Mouse (Mus musculus): ENCODE measurements around the gene Irak4.

The Irak4 gene

DNA sequence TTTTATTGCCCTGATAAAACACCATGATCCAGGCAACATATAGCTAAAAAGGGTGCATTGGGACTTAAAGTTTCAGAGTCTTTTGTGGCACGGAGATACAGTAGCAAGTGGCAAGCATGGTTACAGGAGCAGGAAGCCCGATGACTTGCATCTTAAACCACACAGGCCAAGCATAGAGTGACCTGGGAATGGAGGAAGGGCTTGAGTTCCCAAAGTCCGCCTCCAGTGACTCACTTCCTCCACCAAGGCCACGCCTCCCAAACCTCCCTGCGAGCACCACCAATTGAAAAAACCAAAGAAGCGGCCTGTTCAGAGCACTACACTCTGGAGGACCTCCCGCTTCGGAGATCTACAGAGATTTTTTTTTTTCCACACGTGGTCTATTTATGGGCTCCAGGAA lies 22.4 kb downstream of the Irak4 start:
- DNase-seq = no peak

DNA sequence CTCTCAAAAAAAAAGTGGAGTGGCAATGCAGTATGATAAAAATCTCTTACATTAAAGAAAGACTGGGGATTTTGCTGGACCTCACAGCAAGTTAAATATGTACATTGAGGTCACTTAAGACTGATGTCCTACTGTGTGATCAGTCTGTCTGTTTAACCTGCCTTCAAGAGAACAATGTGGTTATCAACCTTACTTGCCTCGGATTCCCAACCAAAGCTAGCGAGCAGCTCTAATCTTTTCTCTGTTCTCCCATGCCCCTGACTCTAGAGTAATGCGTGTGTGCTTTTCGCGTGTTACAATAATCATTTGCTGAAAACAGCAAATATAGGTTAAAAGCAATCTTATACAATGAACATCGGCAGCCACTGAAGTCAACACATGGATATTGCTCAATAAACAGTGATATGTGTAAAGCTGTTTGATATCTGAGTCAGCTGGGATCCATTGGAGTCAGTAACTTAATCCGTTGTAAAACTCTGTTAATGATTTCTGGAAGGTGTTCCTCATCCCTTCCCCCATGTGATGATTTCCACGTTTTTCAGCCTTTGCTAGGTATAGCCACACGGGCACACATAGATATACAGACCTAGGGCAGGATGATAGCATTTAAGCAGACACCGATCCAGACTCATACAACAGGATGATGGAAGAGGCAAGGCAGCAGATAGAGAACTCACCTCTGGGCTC lies 25.2 kb downstream of the Irak4 start:
- no peak for DNase-seq

DNA sequence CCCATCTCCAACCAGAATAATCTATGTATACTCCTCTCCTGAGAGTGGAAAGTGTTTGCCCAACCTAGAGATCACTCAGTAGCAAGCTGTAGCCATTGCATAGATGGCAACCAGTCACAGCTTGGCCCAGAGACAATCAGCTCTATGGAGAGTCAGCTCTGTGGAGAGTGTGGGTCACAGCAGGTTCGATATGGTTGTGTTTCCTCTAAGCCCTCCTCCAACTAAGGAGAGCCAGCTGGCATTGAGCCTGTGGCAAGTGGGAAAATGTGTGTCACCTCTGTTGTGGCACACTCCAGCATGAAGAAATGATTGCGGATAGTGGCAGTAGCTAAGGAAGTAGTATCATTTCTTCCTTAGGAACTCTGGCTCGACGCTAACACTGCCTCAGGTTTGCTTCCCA lies 28.1 kb downstream of the Irak4 start:
- DNase-seq = no peak

DNA sequence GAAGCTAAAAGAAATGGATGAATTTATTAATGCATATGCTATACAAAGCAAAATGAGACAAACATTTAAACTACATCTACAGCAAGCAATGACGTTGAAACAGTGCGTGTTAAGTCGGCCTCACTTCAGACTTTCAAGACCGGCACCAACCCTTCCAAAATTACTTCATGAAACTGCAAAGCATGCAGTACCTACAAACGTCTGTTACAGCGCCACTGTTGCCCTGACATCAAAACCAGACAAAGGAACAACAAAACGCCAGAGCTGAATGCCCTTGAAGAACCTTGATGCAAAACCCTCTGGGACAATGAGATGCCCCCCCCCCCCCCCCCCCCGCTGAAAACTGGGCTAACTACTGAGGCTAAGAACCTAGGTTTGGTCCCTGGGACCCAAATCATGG lies 29.3 kb downstream of the Irak4 start:
- no peak for DNase-seq

DNA sequence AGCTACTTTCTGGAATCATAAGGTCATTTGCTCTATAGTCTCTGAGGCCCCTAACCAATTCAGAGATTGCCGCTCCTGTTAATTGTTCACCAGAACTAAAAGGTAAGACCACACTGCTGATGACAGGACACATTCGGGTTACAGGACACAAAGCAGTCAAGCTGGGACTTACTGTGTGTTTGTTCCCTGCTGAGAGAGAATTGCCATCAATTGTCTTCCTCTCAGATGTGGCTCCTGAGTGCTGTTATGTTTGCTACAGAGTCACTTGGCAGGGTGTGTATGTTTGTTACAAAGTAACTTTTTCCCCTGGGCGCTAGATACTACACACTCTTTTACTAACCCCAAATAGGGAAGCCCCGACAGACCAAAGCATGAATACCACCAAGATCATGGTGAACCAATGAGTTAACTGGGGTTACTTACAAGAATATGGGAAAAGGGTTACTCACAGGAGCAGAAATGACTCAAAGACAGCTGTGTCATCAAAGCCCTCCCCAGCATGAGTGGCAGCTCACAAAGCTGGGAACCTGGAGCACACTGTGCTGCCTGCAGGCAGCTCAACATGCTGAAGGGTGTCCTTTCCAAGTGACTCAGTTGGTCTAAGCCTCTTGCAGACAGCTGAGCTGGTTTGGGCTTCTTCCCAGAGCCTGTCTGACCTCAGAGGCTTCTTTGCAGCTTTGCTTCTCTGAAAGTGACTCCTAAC lies 31.3 kb downstream of the Irak4 start:
- no peak for DNase-seq

DNA sequence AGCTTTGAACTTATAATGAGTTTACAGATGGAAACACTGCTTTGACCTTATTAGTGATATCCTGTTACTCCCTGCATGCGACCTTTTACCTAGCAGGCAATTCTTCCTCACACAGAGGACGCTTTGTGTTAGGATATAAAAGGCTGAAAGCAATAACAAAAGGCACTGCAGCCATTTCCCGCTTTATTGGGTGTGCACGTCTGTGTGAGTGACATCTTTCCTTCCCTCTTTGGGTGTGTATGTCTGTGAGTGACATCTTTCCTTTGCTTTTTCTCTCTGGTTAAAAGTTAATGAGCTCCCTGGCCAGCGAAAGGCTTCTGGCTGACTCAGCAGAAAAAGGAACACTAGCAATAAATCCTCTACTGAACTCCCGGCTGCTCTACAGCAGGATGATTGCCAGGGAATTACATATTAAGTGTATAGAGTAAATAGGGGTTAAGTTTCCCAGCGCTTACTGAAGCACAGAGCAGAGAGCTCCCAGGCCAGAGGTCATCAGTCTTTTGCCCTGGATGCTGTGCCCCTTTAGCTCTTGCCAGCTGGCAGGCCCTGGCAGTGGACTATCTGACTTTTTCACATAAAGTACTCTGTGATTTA lies 38.7 kb downstream of the Irak4 start:
- no peak for DNase-seq

DNA sequence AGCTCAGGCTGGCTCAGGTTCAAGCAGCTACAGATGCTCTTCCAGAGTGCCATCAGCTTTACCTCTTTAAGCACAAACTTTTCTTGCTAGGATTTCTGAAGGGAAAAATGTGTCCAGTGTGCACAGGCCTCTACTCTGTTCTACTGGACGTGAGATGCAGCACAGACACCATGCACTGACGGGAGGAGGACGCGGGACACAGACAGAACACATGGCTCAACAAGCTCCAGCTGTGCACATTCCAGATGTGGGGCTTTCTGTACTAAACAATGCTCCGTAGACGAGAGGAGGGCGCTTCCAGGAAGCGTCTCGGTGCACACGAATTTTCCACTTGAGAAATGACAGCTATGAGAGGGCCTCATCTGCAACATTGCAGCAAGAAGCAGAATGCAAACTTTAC lies 39.7 kb downstream of the Irak4 start:
- DNase-seq = no peak

DNA sequence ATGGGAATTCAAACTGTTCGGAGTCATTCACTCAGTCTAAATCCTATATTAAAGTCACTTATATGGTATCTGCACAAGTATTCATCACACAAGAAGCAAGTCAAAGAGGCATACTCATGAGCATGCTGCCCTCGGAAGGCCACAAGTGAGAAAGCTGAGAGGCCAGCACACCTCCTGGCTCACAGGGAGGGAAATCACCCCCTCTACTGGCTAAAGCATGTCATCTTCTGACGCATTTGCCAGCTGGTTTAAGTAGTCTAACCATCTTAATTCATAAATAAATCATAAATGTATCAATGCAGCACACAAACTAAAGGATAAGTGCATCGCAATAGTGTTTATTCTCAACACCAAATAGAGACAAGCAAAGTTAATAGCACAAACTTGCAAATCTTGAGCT lies 41.3 kb downstream of the Irak4 start:
- no peak for DNase-seq

DNA sequence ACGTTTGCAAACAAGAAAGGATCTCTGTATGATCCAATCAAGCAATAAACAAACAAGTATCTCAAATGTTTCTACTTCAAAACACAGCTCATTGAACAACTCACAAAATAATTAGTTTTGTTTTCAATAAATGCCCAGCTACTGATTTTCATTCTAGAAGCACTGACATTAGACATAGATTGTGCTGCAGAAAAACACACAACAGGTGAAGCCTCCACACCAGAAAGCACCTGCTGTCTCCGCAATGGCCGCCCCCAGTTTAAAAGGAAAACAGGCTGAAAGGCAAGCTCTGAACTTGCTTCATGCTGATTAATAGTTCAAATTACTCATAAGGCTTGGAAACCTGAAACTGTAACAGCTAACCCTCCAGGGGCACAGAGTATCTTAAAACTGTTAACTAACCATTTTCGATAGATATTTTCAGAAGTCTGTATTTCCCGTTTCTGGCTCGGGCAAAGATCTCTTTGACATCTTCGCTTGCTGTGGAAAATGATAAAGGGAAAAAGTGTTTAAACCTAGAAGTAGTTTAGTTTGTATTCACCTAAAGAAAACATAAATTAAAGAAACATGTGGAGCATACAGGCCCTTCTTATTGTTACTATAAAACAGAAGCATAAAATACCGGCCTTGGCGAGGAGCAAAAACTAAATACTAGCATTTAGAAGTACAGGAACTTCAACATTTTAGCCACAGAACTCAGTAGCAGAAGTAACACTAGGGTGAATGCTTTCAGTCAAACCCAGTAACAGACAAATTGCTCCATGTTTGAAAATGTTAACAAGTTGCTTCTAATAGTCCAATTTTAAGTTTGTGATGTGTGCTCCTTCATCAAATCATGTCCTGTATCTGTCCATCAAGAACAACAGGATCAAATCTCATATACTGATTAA lies 44.6 kb downstream of the Irak4 start:
- no peak for DNase-seq

DNA sequence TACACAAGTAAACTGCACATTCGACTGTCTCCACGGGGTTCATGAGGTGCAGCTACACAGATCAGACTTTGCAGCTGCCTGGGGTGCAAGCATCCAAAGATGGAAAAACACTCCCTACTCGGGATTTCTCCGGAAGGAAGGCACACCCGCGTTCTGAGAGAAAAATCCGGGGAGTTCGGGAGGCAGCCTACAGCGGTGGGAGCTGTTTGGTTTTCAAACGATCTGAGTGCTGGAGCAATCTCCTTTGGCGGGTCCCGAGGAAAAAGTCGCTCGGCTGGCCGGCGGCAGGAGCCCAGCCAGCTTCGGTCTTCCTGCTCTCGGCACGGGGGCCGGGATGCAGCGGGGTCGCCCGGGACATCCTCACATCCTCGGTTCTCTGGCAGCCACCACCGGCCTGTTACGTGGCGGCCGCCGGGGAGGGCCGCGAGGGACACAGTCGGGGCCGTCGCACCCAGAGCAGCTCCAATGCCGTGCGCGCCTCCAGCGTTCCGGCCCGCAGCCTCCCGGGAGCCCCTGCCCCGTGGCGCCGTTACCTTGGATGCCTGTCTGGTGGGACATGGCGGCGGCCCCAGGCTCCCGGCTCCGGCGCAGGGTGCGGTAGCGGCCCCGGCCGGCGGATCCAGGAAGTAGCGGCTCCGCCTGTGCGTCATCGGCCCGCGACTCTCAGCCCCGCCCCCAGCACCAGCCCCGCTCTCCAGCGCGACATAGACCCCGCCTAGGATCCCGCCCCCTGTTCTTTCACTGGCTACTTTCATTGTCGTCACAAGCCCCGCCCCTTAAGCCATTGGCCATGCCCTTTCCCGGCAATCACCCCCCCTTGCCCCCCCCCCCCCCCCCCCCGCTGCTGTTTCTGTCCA lies 46.0 kb downstream of the Irak4 start, which contains the start of gene Twf1:
Gene Twf1 (minus strand): TSS at position 671 of the 857 bp plus-strand sequence.
- DNase-seq = peak; percentile 99

DNA sequence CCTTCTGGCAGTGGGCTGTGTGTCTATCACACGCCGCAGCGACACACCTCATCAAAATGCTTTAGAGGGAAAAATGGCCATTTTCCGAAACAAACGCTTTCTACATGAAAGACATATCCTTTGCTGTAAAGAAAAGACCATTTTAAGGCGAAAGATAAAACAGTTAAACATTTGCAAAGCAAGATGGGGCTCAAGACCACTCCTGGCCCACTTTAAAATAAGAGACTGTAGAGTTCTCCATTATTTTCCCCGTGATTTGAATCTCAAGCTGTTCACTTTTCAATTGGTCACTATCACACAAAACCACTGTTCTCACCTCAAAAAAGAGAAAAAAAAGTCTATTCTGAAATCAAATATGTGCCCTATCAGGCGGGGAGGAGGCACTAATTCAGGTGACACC lies 46.6 kb downstream of the Irak4 start:
- no peak for DNase-seq

DNA sequence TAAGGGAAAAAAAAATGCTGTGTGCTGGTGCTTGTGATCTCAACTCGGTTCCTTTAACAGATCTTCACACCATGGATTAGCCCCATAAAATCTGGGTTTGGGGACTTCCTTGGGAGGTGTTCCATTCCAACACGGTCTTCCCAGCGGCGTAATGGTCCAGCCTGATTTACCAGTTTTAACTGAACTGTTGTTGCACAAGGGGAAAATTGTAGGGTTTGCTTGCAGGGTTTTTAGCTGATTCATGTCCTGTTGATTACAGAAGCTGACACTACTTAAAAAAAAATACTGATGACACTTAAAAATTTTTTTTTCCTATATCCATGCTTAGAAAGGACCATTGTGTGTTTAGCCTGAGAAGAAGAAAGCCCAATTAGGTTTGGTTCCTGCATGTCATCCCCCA lies 47.9 kb downstream of the Irak4 start:
- DNase-seq = no peak

DNA sequence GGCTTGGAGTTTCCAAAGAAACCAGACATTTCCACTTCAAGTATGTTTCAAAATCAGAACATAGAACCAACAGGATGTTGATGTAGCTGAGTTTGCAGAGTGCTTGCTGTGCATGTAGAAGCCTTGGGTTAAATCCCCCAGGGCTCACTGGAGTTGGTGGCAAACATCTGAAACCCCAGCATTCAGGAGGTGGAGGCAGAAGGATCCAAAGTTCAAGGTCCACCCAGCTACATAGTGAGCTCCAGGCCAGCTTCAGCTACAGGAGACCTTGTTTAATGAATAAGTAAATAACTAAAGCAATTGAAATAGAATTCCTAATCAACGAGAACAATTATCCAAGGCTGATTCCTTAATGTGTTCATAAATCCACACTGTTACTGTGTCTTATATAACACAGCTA lies 50.1 kb downstream of the Irak4 start:
- no peak for DNase-seq

DNA sequence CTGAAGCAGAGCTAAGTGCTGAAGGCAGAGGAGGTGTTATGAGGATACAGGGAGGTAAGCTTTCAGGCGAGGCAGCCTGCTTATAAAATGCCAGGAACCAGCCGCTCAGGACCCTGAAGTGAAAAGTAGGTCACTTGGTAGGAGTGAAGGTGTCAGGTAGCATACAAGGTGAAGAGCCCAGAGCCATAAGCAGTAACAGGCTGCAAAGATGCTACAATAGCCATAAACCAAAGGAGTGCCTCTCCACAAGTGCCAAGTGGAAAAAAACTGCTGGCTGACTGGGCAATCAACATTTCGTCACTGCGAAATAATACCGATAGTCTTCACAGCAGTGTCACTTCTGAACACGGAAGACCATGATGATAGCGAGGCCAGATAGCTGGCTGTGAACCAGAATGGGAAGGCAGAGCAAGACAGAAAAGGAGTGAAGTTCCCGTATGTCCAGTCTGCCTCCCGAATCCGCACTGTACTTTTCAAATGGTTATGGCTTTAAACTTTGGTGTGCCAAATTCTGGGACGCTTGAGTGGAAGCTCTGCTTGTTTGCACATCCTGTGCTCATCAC lies 56.8 kb downstream of the Irak4 start:
- DNase-seq = no peak

DNA sequence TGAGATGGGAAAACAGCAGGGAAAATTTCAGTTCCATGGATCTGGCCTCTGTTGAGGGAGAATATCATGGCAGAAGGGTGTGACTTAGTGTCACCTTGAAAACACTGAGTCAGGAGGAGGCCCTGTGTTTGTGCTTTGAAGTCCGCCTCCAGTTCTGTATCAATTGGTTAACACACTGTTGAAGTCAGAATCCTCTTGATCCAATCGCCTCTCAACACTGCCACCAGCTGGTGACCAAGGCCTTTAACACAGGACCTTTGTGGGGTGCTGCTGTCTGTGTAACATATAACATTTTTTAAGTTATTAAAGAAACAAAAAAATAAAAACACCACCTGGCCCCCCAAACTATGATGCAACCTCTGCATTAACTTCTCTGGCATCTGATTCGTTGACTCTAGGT lies 57.9 kb downstream of the Irak4 start:
- DNase-seq = peak; percentile 46

DNA sequence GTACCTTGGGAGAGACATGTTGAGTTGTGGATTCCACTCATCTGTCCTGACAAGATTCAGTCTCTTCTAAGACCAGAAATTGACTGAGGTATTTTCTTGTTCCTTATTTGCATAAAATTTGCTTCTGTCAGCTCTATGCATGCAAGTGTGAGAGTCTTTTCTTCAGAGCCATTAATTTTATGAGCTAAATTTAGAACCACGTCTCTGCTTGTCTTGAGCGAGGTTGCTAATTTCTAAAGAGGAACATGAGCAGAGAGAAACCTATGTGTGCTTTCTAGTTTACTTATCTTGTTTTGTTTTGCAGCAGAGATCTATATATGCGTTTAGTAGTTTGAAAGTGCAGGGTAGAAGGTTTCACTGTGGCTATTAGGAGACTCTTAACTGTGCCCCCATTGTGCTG lies 59.0 kb downstream of the Irak4 start:
- no peak for DNase-seq

DNA sequence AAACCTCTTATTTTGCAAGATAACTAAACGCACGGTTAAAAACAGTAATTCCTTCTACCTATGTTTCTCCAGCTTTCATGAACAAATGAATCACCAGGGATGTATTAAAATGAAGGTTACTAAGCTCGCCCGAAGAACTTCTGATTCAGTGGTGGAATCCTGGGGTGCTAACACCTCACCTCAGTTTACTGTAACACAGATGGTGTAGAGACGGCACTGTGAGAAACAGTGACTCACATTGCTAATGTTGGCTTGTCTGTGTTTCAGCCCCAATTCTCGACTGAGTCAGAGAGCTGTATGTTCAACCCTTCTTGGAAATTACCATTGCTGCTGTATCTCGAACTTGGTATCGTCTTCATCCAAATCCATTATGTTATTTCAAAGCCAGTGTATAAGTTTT lies 64.3 kb downstream of the Irak4 start:
- DNase-seq = no peak

DNA sequence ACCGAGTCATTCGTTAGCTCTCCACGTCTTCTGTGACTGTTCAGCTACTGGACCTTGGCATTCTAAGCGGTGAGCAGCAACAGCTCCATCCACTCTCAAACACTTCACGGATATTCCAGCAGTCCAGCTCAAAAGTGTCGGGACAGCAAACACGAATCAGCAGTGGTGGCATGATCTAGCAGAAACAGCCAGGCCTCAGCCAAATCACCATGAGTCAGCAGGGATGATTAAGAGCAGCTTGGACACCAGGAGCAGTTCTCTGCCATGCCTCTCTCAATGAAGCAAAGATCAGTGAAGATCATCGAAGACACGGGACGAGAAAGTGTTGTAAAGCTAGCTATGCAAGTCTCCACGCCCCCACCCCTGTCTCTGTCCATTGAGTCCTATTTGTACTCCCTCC lies 72.6 kb downstream of the Irak4 start:
- no peak for DNase-seq

DNA sequence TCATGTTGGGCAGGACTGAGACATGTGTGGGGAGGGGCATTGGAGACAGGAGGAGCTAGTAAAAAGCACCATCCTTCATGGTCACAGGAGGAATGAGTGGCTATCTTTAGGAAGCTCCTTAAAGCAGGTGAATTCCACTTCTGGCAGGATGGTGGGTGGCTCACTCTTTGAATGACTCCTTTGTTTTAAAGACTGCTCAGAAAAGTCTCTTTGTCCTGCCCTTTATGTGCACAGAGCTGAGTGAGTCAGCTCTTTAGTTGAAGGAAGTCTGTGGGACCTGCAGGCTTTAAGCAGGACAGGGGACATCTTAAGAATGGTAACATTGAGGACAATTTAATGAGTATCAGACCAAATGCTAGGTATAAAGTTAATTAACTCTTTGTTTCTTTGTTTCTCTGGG lies 77.5 kb downstream of the Irak4 start:
- no peak for DNase-seq

DNA sequence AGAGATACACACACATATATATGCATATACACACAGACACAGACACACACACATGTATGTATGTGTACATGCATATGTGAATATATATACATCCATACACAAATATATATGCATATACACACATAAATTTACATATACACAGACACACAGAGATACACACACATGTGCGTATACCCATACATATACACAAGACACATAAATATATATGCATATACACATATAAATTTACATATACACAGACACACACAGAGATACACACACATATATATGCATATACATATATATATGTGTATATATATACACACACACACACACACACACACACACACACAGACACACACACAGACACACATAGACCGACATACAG lies 85.0 kb downstream of the Irak4 start:
- no peak for DNase-seq

DNA sequence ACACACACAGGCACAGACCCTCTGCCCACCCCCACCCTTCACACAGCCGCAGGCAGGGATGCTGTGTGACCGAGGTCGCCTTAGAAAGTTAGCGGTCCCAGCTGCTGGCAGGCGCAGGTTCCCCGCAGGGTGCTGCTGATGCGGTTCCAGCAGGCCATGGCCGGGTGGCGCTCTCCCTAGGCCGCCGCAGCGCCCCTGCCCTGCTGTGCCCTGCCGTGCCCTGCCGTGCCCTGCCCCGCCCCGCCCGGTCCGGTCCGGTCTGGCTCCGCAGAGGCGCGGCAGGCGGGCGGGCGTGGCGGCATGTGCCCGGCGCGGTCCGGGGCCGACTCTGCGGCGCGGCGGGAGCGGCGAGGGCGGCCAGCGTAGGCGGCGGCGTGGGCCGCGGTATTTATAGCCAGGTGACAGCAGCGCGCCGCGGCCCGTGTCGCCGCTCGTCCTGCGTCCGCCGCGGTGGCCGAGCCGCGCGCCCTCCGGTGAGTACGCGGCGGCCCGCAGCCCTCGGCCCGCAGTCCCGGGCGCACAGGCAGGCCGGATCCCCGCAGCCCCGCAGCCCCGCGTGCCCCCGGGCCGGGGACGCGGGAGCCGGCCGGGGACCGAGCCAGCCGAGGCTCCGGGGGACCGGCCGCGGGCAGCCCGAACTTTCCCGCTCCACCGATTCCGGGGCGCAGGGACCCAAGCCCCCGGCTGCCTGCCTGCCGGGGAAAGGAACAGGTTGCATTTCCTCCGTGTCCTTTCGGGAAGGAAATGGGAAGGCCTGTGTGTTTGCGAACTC lies 85.6 kb downstream of the Irak4 start, which contains the start of gene Tmem117:
Gene Tmem117 (plus strand): TSS at position 403 of the 772 bp plus-strand sequence.
- no peak for DNase-seq
